Mouse (Mus musculus) lung, embryonic 16.5 days (tissue): ENCODE data around the gene Memo1. TPM values are rescaled to one million over a fixed set of nuclear protein-coding genes. Genes with fewer than 3 reads are reported as not detected.

ENCODE experiments used
- ATAC-seq: fragments of 200-750 bp; cut with Nextera tagmentation; 2 replicates; pipeline ENCODE4 v1.8.0; 2017; ENCODE audit warnings: low read depth, mild to moderate bottlenecking, moderate library complexity
- H3K27ac ChIP-seq: fragments of 300-500 bp; sonication (generic); 2 replicates; pipeline ENCODE4 v1.5.1; 2014; ENCODE audit warnings: mild to moderate bottlenecking, control low read depth, low read length
- H3K27me3 ChIP-seq: fragments of 300-500 bp; sonication (generic); 2 replicates; pipeline ENCODE4 v1.6.1; 2014; ENCODE audit warnings: low read depth, low read length, mixed read lengths; ENCODE audit not compliant: control insufficient read depth, insufficient read depth
- H3K36me3 ChIP-seq: fragments of 300-500 bp; sonication (generic); 2 replicates; pipeline ENCODE4 v1.6.1; 2014; ENCODE audit warnings: low read length; ENCODE audit not compliant: control insufficient read depth, insufficient read depth
- H3K4me1 ChIP-seq: fragments of 300-500 bp; sonication (generic); replicated peaks from 2 replicates; pipeline ENCODE4 v1.6.1; 2014; ENCODE audit warnings: low read length, mixed read lengths; ENCODE audit not compliant: control insufficient read depth, insufficient read depth
- H3K4me2 ChIP-seq: fragments of 300-500 bp; sonication (generic); 2 replicates; pipeline ENCODE4 v1.6.1; 2014; ENCODE audit warnings: low read depth, low read length, control low read depth
- H3K4me3 ChIP-seq: fragments of 300-500 bp; sonication (generic); 2 replicates; pipeline ENCODE4 v1.5.1; 2014; ENCODE audit warnings: mild to moderate bottlenecking, low read length, control low read depth
- H3K9ac ChIP-seq: fragments of 300-500 bp; sonication (generic); 2 replicates; pipeline ENCODE4 v1.6.1; 2014; ENCODE audit warnings: low read length, control low read depth
- H3K9me3 ChIP-seq: fragments of 300-500 bp; sonication (generic); 2 replicates; pipeline ENCODE4 v1.6.1; 2016; ENCODE audit warnings: low read length; ENCODE audit not compliant: control insufficient read depth
- WGBS: fragments of 180-500 bp; shearing (Covaris S2); extraction: QIAGEN DNeasy Blood & Tissue Kit; methylation state at CpG from one replicate; pipeline ENCODE4 v1.1.7; 2014; 5-methylcytosine and 5-hydroxymethylcytosine counted together
- polyA plus RNA-seq: library from polyadenylated mRNA; unstranded; fragments of >200 nt; fragmentation: Nextera tagmentation; extraction: Ambion mirVana; gene quantifications from 2 replicates; pipeline ENCODE4 v1.2.1, GENCODE M21; 2015

The Memo1 gene
- polyA plus RNA-seq, 1 experiment from 2014 or later: 85.1 TPM

DNA sequence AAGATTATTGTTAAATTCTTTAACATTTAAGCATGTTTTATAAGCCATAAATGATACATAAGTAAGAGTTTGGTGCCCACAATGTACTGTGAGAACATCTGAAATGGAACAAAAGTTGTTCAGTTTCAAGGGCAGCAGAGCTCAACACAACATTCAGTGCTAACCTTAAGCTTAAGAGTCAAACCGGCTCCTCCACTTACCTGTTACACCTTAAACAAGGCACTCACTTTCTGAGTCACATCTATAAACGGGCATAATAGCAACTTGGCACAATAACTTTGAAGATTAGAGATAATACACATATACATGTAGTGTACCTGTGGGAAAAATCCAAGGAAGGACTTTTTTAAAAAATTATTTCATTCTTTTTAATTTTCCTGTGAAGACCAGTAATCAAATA lies 9.6 kb downstream of the Memo1 start:
- 55% methylated on average over 2 of the region's 2 CpGs for WGBS
- no peak overlapping the region for H3K4me2 ChIP-seq
- H3K9me3 ChIP-seq: no peaks in the 10 kb centered on the region
- no peak overlapping the region for H3K4me3 ChIP-seq
- H3K4me1 ChIP-seq: peaks cover 2% of the 10 kb centered on the region; the same call in 1 of the 2 replicates
- no peak overlapping the region for H3K27ac ChIP-seq
- no peaks in the 10 kb centered on the region for H3K27me3 ChIP-seq
- peaks cover 2% of the 10 kb centered on the region; the same call in 1 of the 2 replicates for H3K36me3 ChIP-seq
- no peak overlapping the region for H3K9ac ChIP-seq
- ATAC-seq: peak; percentile 23; the same call in 1 of the 2 replicates

DNA sequence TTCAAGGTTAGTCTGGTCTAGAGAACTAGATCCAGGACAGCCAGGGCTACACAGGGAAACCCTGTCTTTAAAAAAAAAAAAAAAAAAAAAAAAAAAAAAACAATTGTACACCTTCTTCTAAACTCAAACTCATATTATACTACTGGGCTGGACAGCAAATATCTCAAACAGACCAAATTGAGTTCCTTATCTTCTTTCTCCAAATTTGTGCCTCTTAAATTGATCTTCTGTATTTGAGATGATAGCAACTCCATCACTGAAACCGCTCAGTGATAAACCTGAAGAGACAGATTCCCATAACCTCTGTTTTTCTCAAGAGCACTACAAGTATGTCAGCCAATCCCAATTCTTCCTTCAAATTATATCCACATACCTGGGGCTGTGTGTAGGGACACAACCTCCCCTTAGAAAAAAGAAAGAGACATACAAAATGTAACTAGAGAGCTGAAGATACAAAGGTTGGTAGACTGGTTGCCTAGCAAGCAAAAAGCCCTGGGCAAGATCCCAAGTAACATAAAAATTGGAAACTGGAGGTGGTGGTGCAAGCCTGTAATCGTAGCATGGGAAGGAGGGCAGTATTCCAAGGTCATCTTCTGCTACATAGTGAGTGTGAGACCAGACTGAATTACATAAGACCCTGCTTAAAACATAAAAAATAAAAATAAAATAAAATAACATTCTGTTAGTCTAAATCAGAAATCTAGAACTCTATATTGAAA lies 10.8 kb downstream of the Memo1 start:
- Histone ChIP-seq H3K27me3 (no peaks in the 10 kb centered on the region), H3K9me3 (no peaks in the 10 kb centered on the region), H3K4me1 (peaks cover 2% of the 10 kb centered on the region; the same call in 1 of the 2 replicates), H3K4me2 (no peak overlapping the region), H3K27ac (no peak overlapping the region), H3K36me3 (peaks cover 2% of the 10 kb centered on the region; the same call in 1 of the 2 replicates), H3K4me3 (no peak overlapping the region), H3K9ac (no peak overlapping the region)
- 55% methylated on average over 2 of the region's 2 CpGs for WGBS
- ATAC-seq: no peak

GRCm38 (mm10) chr17:74282024-74282423 lies 13.3 kb downstream of the Memo1 start:
- Histone ChIP-seq H3K27ac (no peak overlapping the region), H3K36me3 (peaks cover 2% of the 10 kb centered on the region; the same call in 1 of the 2 replicates), H3K4me3 (no peak overlapping the region), H3K4me1 (peaks cover 2% of the 10 kb centered on the region; the same call in 1 of the 2 replicates), H3K9me3 (no peaks in the 10 kb centered on the region), H3K4me2 (no peak overlapping the region), H3K9ac (no peak overlapping the region), H3K27me3 (no peaks in the 10 kb centered on the region)
- 86% methylated on average over 3 of the region's 3 CpGs for WGBS
- ATAC-seq: no peak

GRCm38 (mm10) chr17:74278966-74279869 lies 16.1 kb downstream of the Memo1 start:
- Histone ChIP-seq H3K4me1 (no peaks in the 10 kb centered on the region), H3K27ac (no peak overlapping the region), H3K4me2 (no peak overlapping the region), H3K9me3 (no peaks in the 10 kb centered on the region), H3K4me3 (no peak overlapping the region), H3K36me3 (peaks cover 2% of the 10 kb centered on the region; the same call in 1 of the 2 replicates), H3K27me3 (no peaks in the 10 kb centered on the region), H3K9ac (no peak overlapping the region)
- WGBS: 91% methylated on average over 8 of the region's 8 CpGs
- ATAC-seq: peak; percentile 7; the same call in 1 of the 2 replicates

DNA sequence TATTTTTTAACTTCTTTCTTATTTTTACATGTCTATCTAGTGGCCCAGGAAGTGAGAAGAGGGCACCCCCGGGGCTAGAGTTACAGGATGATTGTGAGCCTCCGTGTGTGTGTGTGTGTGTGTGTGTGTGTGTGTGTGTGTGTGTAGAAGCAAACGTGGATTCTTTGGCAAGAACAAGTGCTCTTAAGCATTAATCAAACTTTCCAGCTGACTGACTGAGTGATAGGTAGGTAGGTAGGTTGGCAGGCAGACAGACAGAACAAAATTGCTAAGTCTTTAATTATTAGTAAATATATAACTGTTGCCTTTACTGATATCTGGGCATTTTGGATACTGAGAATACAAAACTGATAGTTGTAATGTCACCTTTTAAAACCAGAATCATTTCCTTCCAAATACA lies 20.9 kb downstream of the Memo1 start:
- ATAC-seq: no peak
- H3K36me3 ChIP-seq: no peaks in the 10 kb centered on the region
- H3K9me3 ChIP-seq: no peaks in the 10 kb centered on the region
- H3K4me1 ChIP-seq: 0 out of 2 replicates have a peak, but pooled peaks cover 2% of the 10 kb centered on the region
- 50% methylated on average over 3 of the region's 3 CpGs for WGBS
- H3K27ac ChIP-seq: no peak overlapping the region
- H3K4me2 ChIP-seq: no peak overlapping the region
- no peak overlapping the region for H3K9ac ChIP-seq
- H3K4me3 ChIP-seq: no peak overlapping the region
- no peaks in the 10 kb centered on the region for H3K27me3 ChIP-seq

DNA sequence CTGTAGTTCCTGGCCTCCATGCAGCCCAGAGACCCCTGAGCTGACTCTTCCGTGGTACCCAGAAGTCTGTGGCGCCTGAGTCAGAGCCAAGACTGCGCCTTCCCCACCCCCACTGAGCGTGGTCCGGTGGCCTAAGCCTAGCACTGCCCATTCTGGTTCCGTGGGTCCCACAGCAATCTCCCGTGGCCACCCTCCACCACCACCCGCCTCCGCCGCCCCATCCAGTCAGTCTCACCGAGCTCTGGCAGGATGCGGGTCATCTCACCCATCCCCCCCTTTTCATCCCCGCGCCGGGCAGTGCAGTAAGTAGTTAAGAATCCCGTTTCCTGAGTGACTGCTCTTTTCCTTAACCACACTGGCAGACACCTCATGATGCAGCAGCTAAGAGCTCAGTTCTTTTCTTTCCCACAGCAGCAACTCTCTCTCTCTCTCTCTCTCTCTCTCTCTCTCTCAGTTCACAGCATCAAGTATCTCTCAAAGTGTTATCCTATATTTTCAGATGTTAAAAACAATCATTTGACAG lies 22.6 kb downstream of the Memo1 start:
- Histone ChIP-seq H3K4me1 (0 out of 2 replicates have a peak, but pooled peaks cover 2% of the 10 kb centered on the region), H3K4me3 (no peak overlapping the region), H3K27me3 (no peaks in the 10 kb centered on the region), H3K9ac (no peak overlapping the region), H3K27ac (no peak overlapping the region), H3K36me3 (no peaks in the 10 kb centered on the region; the same call in 1 of the 2 replicates), H3K9me3 (no peaks in the 10 kb centered on the region), H3K4me2 (no peak overlapping the region)
- 77% methylated on average over 16 of the region's 16 CpGs for whole genome bisulfite sequencing
- no peak for ATAC-seq

GRCm38 (mm10) chr17:74271541-74272268 lies 23.6 kb downstream of the Memo1 start:
- Histone ChIP-seq H3K36me3 (no peaks in the 10 kb centered on the region; the same call in 1 of the 2 replicates), H3K9ac (no peak overlapping the region), H3K27me3 (no peaks in the 10 kb centered on the region), H3K4me3 (no peak overlapping the region), H3K27ac (no peak overlapping the region), H3K4me1 (0 out of 2 replicates have a peak, but pooled peaks cover 2% of the 10 kb centered on the region), H3K4me2 (no peak overlapping the region), H3K9me3 (no peaks in the 10 kb centered on the region)
- 77% methylated on average over 3 of the region's 3 CpGs for WGBS
- no peak for ATAC-seq

DNA sequence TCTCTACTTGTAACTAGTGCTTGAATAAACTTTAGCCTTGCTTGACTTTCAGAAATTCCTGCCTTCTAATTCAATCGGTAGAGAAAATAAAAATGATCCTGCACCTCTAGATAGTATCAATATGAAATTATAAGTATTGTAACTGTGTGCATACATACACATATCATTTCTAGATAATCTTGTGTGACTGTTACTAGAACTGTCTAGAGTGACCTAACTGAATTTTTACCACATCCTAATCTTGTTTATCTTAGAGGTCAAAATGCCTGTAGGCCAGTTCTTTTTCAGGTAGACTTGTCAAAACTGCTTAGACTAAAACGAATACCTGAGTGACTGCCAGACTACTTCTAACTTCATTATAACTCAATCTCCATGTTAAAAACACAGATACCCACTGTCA lies 25.1 kb downstream of the Memo1 start:
- H3K36me3 ChIP-seq: no peaks in the 10 kb centered on the region; the same call in 1 of the 2 replicates
- no peak overlapping the region for H3K4me2 ChIP-seq
- H3K27ac ChIP-seq: no peak overlapping the region
- no peak overlapping the region for H3K4me3 ChIP-seq
- no peaks in the 10 kb centered on the region for H3K27me3 ChIP-seq
- no peak for ATAC-seq
- H3K9me3 ChIP-seq: no peaks in the 10 kb centered on the region
- 56% methylated on average over 2 of the region's 2 CpGs for WGBS
- H3K4me1 ChIP-seq: peaks cover 11% of the 10 kb centered on the region
- H3K9ac ChIP-seq: no peak overlapping the region
